ENCODE assay signal across 8 mouse cellular contexts in genomic region chr10:9900315-9901070, GRCm38 (mm10). TPM values are rescaled to one million over a fixed set of nuclear protein-coding genes. Genes with fewer than 3 reads are reported as not detected.
A peak's percentile ranks its signal among the peaks of the same experiment; 100 is the strongest.
DNase-seq lines count a peak whose midpoint lies in the region; ATAC-seq and TF ChIP-seq lines count a peak whose summit lies in the region.

No protein-coding gene starts in this region.

- H3K4me3 ChIP-seq in ES-E14 (ENCODE audit: insufficient read depth in 1 of 2, low read depth in 1 of 2, low read length in 2 of 2, poor library complexity in 1 of 2, severe bottlenecking in 1 of 2): peak overlapping the region; percentile 88 to 89
- H3K4me3 ChIP-seq in embryonic facial prominence, embryonic 15.5 days (replicated peaks): peak overlapping the region; percentile 84
- peak overlapping the region; percentile 95 for H3K4me3 ChIP-seq in heart, embryonic 16.5 days (ENCODE audit: low read length)
- H3K4me3 ChIP-seq in lung, embryonic 16.5 days (ENCODE audit: low read length): peak overlapping the region; percentile 89

- peak; percentile 17 for DNase-seq in ES-E14 (ENCODE audit: low read depth, low spot score)
- peak; percentile 61 for DNase-seq in adrenal gland, postnatal 10 days
- DNase-seq in kidney, postnatal 4 days: peak; percentile 63 to 75
- DNase-seq in retina, adult 2 months (ENCODE audit: low read depth, low spot score): peak; percentile 32
- peak; percentile 69 for DNase-seq in yolk sac, embryonic 10.5 days (ENCODE audit: low spot score)

- peak overlapping the region; percentile 96 for H3K4me2 ChIP-seq in embryonic facial prominence, embryonic 15.5 days (replicated peaks)
- H3K4me2 ChIP-seq in heart, embryonic 16.5 days (ENCODE audit: low read depth, low read length): peak overlapping the region; percentile 94
- H3K4me2 ChIP-seq in lung, embryonic 16.5 days (ENCODE audit: low read depth, low read length): peak overlapping the region; percentile 99

- ATAC-seq in embryonic facial prominence, embryonic 15.5 days (ENCODE audit: insufficient number of reproducible peaks, low FRiP score, low TSS enrichment, low read depth): peak; percentile 36; the same call in 1 of the 2 replicates
- ATAC-seq in heart, embryonic 16.5 days (replicated peaks; ENCODE audit: extremely low read depth, insufficient read depth, low FRiP score): peak; percentile 16; the same call in 1 of the 2 replicates
- peak; percentile 57 for ATAC-seq in lung, embryonic 16.5 days (ENCODE audit: low read depth)

- H3K36me3 ChIP-seq in ES-E14 (ENCODE audit: control insufficient read depth, insufficient read depth, low read length, poor library complexity, severe bottlenecking): no peaks in the 10 kb centered on the region
- H3K36me3 ChIP-seq in embryonic facial prominence, embryonic 15.5 days: no peaks in the 10 kb centered on the region
- no peaks in the 10 kb centered on the region for H3K36me3 ChIP-seq in heart, embryonic 16.5 days (ENCODE audit: control insufficient read depth, insufficient read depth)
- no peaks in the 10 kb centered on the region for H3K36me3 ChIP-seq in lung, embryonic 16.5 days (ENCODE audit: control insufficient read depth, insufficient read depth, low read length)

- no peaks in the 10 kb centered on the region for H3K4me1 ChIP-seq in ES-E14 (ENCODE audit: control insufficient read depth in 2 of 2, insufficient read depth in 2 of 2, low read length in 2 of 2, poor library complexity in 1 of 2)
- peaks cover 6% of the 10 kb centered on the region; the same call in 1 of the 2 replicates for H3K4me1 ChIP-seq in embryonic facial prominence, embryonic 15.5 days
- 0 out of 2 replicates have a peak, but pooled peaks cover 4% of the 10 kb centered on the region for H3K4me1 ChIP-seq in heart, embryonic 16.5 days (ENCODE audit: control insufficient read depth, insufficient read depth, low read length)
- peaks cover 13% of the 10 kb centered on the region for H3K4me1 ChIP-seq in lung, embryonic 16.5 days (replicated peaks; ENCODE audit: control insufficient read depth, insufficient read depth, low read length)

- under 1% methylated on average over 64 of the region's 81 CpGs for WGBS in embryonic facial prominence, embryonic 15.5 days
- under 1% methylated on average over 58 of the region's 81 CpGs for WGBS in heart, embryonic 16.5 days
- WGBS in lung, embryonic 16.5 days: under 1% methylated on average over 71 of the region's 81 CpGs

- peak overlapping the region; percentile 95 for H3K9ac ChIP-seq in ES-E14 (ENCODE audit: insufficient read depth, low read depth, low read length, poor library complexity, severe bottlenecking)
- H3K9ac ChIP-seq in embryonic facial prominence, embryonic 15.5 days: peak overlapping the region; percentile 93
- H3K9ac ChIP-seq in heart, embryonic 16.5 days (ENCODE audit: low read length): peak overlapping the region; percentile 94
- H3K9ac ChIP-seq in lung, embryonic 16.5 days (ENCODE audit: low read length): peak overlapping the region; percentile 94

- no peaks in the 10 kb centered on the region for H3K9me3 ChIP-seq in ES-E14 (ENCODE audit: control insufficient read depth, insufficient read depth, low read depth, low read length)
- H3K9me3 ChIP-seq in embryonic facial prominence, embryonic 15.5 days (replicated peaks): no peaks in the 10 kb centered on the region
- no peaks in the 10 kb centered on the region for H3K9me3 ChIP-seq in heart, embryonic 16.5 days (replicated peaks; ENCODE audit: control insufficient read depth, low read length)
- H3K9me3 ChIP-seq in lung, embryonic 16.5 days (ENCODE audit: control insufficient read depth, low read length): no peaks in the 10 kb centered on the region

- H3K27ac ChIP-seq in ES-E14 (ENCODE audit: insufficient read depth, low read depth, low read length, poor library complexity, severe bottlenecking): no peak overlapping the region
- H3K27ac ChIP-seq in embryonic facial prominence, embryonic 15.5 days (replicated peaks): peak overlapping the region; percentile 95
- peak overlapping the region; percentile 92 for H3K27ac ChIP-seq in heart, embryonic 16.5 days (ENCODE audit: low read length)
- H3K27ac ChIP-seq in lung, embryonic 16.5 days (ENCODE audit: low read length): peak overlapping the region; percentile 92

- no peaks in the 10 kb centered on the region for H3K27me3 ChIP-seq in embryonic facial prominence, embryonic 15.5 days
- H3K27me3 ChIP-seq in heart, embryonic 16.5 days (ENCODE audit: control insufficient read depth, insufficient read depth, low read length): no peaks in the 10 kb centered on the region
- no peaks in the 10 kb centered on the region for H3K27me3 ChIP-seq in lung, embryonic 16.5 days (ENCODE audit: control insufficient read depth, insufficient read depth, low read depth, low read length)

- in situ Hi-C loops in ES-E14 (cut with MboI; ENCODE audit: low sequenced_read_pairs in 2 of 2, unreplicated experiment in 2 of 2): no loop called here

TF ChIP-seq in ES-E14, 5 proteins besides CTCF, POLR2A, EP300 and RAD21:
- TF ChIP-seq ZC3H11A (IDR thresholded peaks at IDR 0.05; ENCODE audit: borderline replicate concordance, low read depth, low read length) (no peak), CHD2 (IDR thresholded peaks at IDR 0.05; ENCODE audit: low read depth, low read length) (no peak), HCFC1 (IDR thresholded peaks at IDR 0.05; ENCODE audit: borderline replicate concordance, insufficient read depth, low read length) (0 out of 2 replicates have a peak, but pooled peaks have one; percentile 32), ZNF384 (IDR thresholded peaks at IDR 0.05; ENCODE audit: low read depth, low read length) (no peak)

RNA-seq across cellular contexts. Expression of gene Stxbp5, which starts 0.4 kb away (rescaled TPM):
- 4.2 and 4.4 TPM in 2 replicates for total RNA-seq in ES-E14 (2012; rRNA removed)
- total RNA-seq in adrenal gland, postnatal 10 days (2021): 10 to 100 TPM; 18.4 to 27.5 TPM
- 6.2 and 6.5 TPM in 2 replicates for polyA plus RNA-seq in embryonic facial prominence, embryonic 15.5 days (2015; fragmentation: Nextera tagmentation; extraction: Ambion mirVana)
- 2.9 and 3.0 TPM in 2 replicates for polyA plus RNA-seq in heart, embryonic 16.5 days (2015; fragmentation: Nextera tagmentation; extraction: Ambion mirVana)
- 3.2 and 3.6 TPM in 2 replicates for polyA plus RNA-seq in lung, embryonic 16.5 days (2015; fragmentation: Nextera tagmentation; extraction: Ambion mirVana)

Comparison
In these comparisons a context has a peak if more than half of its experiments do, and no peak if none do; other contexts are left out.
1. DNase-seq: peak in every context shown above with its lines; median percentile 69 in kidney, postnatal 4 days; 69 in yolk sac, embryonic 10.5 days; 61 in adrenal gland, postnatal 10 days; 32 in retina, adult 2 months; 17 in ES-E14.